Mouse (Mus musculus) lung, postnatal 36 days (tissue): ENCODE results near the gene Entpd3.
A peak's percentile ranks its signal among the peaks of the same experiment; 100 is the strongest.
"Not testable (repeated sequence)": the region's sequence is repeated elsewhere in the genome, so short reads cannot be mapped to it uniquely, and the experiment has no call there.

ENCODE experiments used
- DNase-seq: peaks from one replicate; pipeline ENCODE4 v3.0.0; 2022; ENCODE audit warnings: mixed read lengths

Gene Entpd3

GRCm38 (mm10) chr9:120539662-120540251, at the start of gene Entpd3:
Entpd3 (plus strand) TSS chr9:120539818.
- peak; percentile 25 for DNase-seq

- DNase-seq = peak; percentile 13
Measured at GRCm38 (mm10) chr9:120491509-120491908, 48.1 kb upstream of the Entpd3 start.

DNA sequence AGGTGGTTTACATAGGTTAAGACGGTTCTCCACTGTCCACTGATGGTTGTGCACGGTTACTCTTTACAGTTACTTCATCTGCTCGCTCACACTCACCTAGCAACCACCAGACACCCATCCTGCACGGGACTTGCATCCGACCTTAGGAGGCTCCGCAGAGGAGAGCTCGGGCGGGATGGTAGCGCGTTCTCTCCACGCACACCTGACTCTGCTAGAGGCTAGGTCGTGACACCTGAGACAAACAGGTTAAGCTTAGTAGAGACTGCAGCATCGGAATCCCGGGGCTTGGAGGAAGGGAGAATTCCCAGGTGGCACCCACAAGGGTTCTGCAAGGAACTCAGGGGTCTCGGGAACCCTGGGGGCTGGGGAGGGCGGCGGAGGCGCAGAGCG, 47.6 kb upstream of the Entpd3 start, which contains the start of gene Eif1b:
Eif1b (plus strand) TSS at position 223 of the 390 bp plus-strand sequence.
- DNase-seq = peak; percentile 17

GRCm38 (mm10) chr9:120492400-120493351, 46.9 kb upstream of the Entpd3 start:
- DNase-seq = peak; percentile 82

DNA sequence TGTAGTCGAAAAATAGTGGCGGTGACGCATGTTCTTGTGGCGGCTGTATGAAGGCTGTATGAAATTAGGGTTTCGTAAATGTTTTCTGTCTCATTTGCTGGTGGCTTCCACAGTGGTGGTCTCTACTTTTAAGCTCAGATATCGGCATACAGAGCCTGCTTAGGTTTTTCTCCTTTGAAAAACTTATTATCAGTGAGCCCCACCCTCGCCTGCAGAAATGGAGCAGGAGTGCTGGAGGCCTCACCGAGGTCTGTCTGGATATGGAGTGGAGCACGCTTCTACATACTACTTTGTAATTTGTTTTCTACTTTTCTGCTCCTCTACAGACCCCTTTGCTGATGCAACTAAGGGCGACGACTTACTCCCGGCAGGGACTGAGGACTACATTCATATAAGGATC, 45.8 kb upstream of the Entpd3 start:
- no peak for DNase-seq

DNA sequence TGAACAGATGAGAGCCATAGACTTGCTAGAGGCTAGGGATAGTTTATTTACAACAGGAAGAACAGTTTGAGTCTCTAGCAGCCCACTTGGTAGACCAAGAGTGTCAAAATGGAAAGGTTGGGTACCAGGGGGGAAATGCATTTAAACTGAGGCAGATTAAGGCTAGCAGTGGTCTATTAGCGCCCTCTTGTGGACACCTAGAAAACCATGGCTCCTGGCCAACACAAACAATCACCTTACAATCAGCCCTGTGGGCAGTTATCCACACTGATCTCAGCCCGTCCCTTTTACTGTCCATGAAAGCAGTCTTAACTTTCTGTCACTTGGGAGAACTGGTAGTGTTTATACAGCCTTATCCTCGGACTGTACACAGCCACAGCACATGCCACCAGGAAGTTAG, 42.9 kb upstream of the Entpd3 start:
- DNase-seq = peak; percentile 81

- DNase-seq = no peak
Measured at GRCm38 (mm10) chr9:120497983-120498382, 41.6 kb upstream of the Entpd3 start.

DNA sequence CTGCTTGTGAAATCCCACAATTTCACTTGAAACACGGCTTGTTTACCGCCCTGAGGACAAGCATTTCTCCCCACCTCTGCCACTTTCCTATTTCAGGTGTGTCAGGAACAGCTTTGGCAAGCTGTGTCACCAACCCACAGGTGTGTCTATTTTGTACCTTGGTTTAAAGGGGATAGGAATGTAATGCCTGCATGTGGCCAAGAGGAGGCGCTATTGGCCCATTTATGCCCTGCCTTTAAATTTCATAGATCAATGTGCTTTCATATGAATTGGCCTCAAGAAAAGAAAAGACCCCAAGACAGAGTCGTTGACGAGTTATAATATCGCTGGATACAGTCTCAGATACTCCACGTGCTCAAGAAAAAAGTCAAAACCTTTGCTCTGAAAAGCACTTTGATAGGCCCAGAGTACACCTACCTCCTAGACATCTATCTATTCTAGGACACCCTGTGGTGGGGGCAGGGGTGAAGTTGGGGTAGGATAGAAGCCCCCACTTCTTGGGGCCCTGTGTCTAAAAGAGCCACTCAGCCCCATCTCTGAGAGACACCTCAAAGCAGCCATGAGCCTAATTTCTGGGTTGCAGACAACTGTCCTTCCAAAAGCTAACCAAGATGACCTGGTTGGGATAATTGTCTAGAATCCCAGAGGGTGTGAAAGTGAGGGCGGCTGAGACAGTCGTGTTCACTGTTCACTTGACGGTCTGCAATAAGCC, 38.3 kb upstream of the Entpd3 start:
- DNase-seq = no peak

DNA sequence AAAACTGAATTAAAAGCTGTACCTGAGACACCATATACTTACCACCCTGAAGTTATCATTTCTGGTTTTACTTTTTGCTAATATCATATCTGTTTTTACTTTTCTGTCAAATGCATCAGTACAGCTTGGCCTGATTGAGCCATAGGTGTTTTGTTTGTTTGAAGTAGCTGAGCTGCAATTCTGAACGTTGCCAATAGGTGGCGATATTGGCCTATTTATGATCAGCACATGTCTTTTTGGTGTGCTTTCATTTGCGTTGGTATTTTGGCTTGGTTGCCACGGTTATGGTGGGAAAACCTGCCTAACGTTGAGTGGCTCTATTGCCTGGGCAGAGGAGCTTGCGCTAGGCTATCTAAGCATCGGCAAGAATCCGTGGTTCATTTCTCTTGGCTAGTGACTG, 37.6 kb upstream of the Entpd3 start:
- peak; percentile 90 for DNase-seq

GRCm38 (mm10) chr9:120504423-120504822, 35.2 kb upstream of the Entpd3 start:
- no peak for DNase-seq

DNA sequence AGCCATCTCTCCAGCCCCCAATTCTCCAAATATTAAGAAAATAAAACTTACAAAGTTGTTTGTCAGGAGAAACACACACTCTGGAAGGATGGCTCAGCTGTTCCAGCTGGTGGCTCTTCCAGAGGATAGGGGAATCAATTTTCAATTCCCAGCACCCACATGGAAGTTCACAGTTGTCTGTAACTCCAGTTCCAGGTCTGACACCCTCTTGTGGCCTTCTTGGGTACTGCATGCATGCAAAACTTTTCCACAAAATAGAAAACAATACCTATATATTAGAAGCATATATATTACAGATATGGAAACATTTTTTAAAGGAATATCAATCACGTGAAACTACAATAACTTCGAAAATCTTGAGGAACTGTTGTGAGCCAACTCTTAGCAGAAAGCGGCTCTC, 27.8 kb upstream of the Entpd3 start:
- DNase-seq = peak; percentile 46

DNA sequence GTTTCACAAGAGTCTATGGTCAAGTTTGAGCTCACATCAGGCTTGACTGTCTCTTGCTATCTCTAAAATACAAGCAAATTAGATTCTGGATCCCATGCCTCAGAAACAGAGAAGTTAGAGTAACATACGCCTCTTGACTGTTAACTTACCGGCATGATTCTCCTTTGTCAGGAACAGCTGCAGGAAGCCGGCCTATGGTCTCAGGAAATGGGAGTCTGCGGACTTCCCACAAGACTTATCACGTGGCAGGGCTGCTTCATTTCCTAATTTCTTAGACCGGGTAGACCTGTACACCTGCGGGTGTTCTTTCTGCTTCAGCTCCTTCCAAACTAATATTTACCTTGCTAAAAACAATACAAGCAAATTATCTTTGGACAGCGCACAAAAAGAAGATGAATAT, 22.9 kb upstream of the Entpd3 start:
- DNase-seq = no peak

DNA sequence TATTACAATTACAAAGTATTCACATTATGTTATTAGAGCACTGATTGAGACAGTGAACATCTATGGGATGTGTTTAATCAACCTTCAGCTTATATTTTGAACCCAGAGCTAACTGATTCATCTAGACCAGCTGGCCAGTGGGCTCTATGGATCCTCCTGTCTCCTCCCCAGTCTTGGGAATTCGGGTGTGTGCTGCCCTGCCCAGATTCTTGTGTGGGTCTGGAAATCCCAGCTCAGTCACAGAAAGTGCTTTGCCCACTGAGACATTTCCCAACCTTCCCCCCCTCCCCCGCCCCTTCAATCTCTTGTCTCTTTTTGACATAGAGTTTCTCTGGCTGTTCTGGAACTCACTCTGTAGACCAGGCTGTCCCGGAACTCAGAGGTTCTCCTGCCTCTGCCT, 20.7 kb upstream of the Entpd3 start:
- DNase-seq = no peak

- no peak for DNase-seq
Measured at GRCm38 (mm10) chr9:120519469-120520125, 20.0 kb upstream of the Entpd3 start.

- no peak for DNase-seq
Measured at GRCm38 (mm10) chr9:120521161-120521560, 18.5 kb upstream of the Entpd3 start.

GRCm38 (mm10) chr9:120527270-120527669, 12.3 kb upstream of the Entpd3 start:
- DNase-seq = no peak

GRCm38 (mm10) chr9:120527919-120528318, 11.7 kb upstream of the Entpd3 start:
- no peak for DNase-seq

DNA sequence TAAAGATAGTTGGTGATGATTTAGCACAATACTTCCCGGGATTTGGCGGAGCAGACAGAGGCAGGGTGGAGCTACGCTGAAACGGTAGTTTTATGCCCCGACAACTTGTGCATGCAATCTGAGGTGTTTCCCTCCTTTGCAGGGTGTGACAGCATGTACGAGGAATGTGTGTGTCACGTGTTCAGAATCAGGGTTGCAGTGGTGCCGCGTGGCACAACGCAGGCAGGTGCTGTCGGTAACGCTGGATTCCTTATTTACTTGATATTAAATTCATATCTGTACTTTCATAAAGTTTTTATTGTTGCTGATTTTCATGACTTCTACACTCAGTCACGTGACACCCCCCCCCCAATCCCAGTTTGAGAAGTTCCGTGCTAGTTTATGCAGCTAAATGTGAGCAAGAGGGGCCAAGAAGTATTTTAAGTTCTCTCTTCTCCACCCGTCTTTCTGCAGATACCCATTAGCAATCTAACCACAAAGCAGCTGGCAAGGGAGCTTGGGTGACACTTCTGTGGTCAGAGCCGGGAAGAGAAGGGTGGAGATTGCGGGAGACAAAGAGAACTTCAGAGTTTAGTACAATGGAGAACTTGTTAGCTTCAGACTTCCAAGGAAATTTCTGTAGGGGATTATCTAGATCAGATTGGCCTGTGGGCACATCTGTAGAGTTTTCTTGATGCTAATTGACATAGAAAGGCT, 10.7 kb upstream of the Entpd3 start:
- peak; percentile 13 for DNase-seq

DNA sequence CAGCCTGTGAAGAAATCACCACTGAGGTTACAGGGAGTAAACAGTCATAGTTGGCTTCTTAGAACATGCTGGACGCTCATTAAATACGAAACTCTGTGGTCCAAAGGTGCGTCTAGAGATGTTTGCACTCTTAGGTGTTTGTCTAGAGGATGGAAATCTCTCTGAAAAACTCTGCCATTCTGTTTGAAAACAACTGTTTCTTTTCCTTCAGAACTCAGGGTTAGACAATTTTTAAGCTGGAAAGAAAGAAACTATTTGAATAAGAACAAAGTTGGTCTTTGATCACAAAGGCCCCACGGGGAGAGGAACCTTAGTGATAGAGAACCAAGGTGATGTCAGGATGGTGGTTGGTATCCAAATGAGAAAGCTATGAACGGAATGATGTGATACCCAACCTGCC, 9.1 kb upstream of the Entpd3 start:
- no peak for DNase-seq

DNA sequence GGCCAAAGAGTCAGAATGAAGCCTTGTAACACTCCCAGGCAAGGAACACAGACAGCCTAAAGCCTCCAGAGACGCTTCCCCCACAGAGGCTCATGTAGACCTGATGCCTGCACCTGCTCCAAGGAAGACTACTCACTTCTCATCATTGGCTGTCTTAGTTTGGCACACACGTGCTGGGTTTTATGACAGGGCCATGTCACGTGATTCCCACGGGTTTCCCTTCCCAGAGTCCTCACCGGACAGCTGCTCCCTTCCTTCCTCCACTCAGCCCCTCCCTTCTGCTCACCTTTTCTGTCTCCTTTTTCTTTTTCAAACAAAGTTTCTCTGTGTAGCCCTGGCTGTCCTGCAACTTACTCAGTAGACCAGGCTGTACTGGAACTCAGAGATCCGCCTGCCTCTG, 7.6 kb upstream of the Entpd3 start:
- DNase-seq = no peak

GRCm38 (mm10) chr9:120532691-120533090, 6.9 kb upstream of the Entpd3 start:
- DNase-seq = no peak

DNA sequence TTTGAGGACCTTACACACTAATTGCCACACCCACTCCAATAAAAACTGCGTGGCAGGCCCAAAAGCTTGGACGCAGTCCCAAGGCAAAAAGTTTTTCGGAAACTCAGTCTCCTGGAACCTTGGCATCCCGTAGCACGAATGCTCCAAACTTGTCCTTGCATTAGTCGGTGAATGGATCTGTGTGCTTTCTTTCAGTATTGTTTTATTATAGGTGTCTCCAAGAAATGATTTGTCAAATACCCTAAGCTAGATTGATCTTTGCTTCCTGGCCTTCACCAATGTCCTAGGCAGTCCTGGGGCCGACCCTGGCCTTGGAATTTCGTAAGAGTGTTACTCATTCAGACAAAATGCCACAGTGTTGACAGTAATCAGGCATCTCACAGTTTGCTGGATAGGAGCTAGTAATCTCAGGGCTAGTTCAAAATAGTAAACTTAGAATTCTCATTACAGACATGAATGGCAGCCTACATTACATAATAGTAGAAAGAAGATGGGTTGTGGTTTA, 6.1 kb upstream of the Entpd3 start:
- not testable (repeated sequence) for DNase-seq
